Mouse (Mus musculus) layer of hippocampus, adult 2 months (tissue): Measurements from ENCODE around the gene Hc. TPM values are rescaled to one million over a fixed set of nuclear protein-coding genes. Genes with fewer than 3 reads are reported as not detected.

Experiments used
- DNase-seq, 2 experiments: peaks; one replicate each; pipeline ENCODE4 v3.0.0; 2022; ENCODE audit warnings: low spot score in 2 of 2
- H3K27ac ChIP-seq: fragments of 200-600 bp; 2 replicates; pipeline ENCODE4 v1.8.1; 2022
- H3K4me3 ChIP-seq: fragments of 200-600 bp; 2 replicates; pipeline ENCODE4 v1.8.1; 2022; ENCODE audit warnings: mild to moderate bottlenecking
- CTCF ChIP-seq: fragments of 200-600 bp; conservative IDR thresholded peaks from 2 replicates; pipeline ENCODE4 v1.8.1; 2022; ENCODE audit warnings: antibody characterized with exemption, mild to moderate bottlenecking, moderate library complexity
- total RNA-seq, 2 experiments: library from RNA; stranded (reverse); gene quantifications; 2 replicates each; pipeline ENCODE4 v1.2.3; 2021

The Hc gene
- total RNA-seq, 2 experiments from 2014 or later, result not detected

GRCm38 (mm10) chr2:35072547-35072946 lies 11.3 kb upstream of the Hc start:
- Histone ChIP-seq H3K27ac (no peak overlapping the region), H3K4me3 (no peak overlapping the region)
- no peak for DNase-seq
- no peak for TF ChIP-seq CTCF

DNA sequence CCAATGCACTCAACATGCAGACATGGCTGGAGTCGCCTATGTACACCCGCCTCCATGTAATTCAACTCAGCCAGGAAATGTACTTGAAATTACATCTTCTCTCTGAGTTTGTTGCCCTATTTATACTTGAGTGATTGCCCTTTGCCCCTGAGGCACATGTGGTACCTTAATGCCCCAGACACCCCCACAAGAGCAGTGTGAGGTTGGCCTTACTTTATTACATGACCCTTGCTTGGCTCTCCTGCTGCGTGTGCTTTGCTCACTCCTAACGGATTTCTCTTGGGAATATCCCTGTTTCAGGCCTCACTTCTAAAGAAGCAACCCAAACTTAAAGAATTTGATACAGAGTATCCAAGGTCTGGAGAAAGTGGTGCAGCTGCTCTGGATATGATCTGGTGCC lies 9.0 kb upstream of the Hc start:
- no peak overlapping the region for H3K4me3 ChIP-seq
- DNase-seq, result no peak
- no peak for TF ChIP-seq CTCF
- no peak overlapping the region for H3K27ac ChIP-seq

DNA sequence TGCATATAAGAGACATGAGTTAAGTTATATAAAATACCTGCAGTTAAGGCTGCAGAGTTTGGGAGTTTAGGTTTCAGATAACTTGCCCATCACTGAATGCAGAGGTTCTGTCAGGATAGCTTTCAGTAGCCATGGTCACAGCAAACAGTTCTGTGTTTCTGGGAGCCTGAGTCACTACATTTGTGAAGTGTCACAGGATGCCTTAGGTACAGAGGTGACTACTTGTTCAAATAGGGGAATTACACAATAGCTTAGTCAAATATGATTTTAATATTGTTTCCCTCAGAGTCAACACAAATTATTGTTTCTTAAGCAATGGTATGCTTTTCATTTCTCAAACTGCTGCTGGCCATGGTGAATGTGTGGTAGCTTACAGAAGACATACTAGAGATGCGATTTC lies 7.9 kb upstream of the Hc start:
- no peak for TF ChIP-seq CTCF
- no peak for DNase-seq
- Histone ChIP-seq H3K27ac (no peak overlapping the region), H3K4me3 (no peak overlapping the region)

GRCm38 (mm10) chr2:35067117-35067516 lies 5.9 kb upstream of the Hc start:
- no peak for TF ChIP-seq CTCF
- Histone ChIP-seq H3K27ac (no peak overlapping the region), H3K4me3 (no peak overlapping the region)
- no peak for DNase-seq

GRCm38 (mm10) chr2:35066525-35067082 lies 5.4 kb upstream of the Hc start:
- TF ChIP-seq CTCF, result no peak
- no peak overlapping the region for H3K27ac ChIP-seq
- H3K4me3 ChIP-seq, result no peak overlapping the region
- DNase-seq, result no peak

DNA sequence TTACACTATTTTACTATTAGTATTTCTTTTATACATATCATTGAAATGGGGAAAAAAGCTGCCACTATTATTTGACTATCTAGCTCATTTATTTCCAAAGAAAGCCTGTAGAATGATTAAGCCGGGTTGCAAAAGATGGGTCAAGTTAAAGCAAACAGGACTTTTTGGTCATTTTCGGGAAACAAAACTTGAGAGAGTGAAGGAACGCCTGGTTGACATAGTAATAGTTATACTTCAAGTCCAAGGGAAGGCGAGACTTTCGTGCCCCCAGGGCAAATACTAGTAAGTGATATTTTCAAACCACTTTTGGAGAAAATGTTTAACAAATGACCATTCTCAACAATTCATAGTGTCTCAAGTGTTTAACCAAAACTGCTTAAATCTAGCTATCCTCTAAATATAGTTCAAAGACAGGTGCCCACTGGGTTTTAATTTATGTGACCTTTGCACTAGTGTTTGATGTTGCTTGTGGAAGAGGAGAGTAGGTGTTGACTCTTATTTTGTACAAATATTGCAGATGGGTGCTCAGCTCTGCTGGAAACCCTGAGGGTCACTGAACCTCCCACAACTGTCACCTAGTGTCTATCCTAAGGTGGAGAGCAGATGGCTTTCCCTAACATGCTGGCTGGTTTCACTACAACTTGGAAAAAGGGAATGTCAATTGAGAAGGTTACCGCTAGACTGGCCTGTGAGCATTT lies 2.2 kb upstream of the Hc start:
- H3K4me3 ChIP-seq, result no peak overlapping the region
- DNase-seq, result no peak
- TF ChIP-seq CTCF, result no peak
- no peak overlapping the region for H3K27ac ChIP-seq

GRCm38 (mm10) chr2:35060897-35061296 lies 341 bp downstream of the Hc start:
- H3K4me3 ChIP-seq, result no peak overlapping the region
- H3K27ac ChIP-seq, result no peak overlapping the region
- no peak for DNase-seq
- no peak for TF ChIP-seq CTCF

GRCm38 (mm10) chr2:35060256-35060655 lies 982 bp downstream of the Hc start:
- Histone ChIP-seq H3K27ac (no peak overlapping the region), H3K4me3 (no peak overlapping the region)
- no peak for DNase-seq
- TF ChIP-seq CTCF, result no peak

DNA sequence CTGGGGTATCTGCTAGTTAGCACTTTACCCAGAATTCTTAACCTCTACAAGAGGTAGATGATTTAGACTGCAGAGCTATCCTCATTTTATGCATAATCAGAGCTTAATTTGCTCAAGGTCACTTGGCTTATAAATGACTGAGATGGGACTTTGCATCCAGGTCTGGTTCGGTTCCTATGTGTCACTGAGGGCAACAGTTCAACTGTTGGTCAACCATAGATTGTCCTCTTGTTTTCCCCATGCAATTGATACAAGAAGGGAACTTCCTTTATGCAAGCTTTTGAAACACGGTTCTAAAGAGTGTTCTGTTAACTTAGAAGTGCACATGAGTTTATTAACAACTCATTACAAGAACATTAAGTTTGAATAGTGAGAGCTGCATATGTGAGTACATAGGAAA lies 2.9 kb downstream of the Hc start:
- DNase-seq, result no peak
- Histone ChIP-seq H3K27ac (no peak overlapping the region), H3K4me3 (no peak overlapping the region)
- no peak for TF ChIP-seq CTCF

- no peak overlapping the region for H3K27ac ChIP-seq
- no peak overlapping the region for H3K4me3 ChIP-seq
- TF ChIP-seq CTCF, result no peak
- no peak for DNase-seq
Measured at GRCm38 (mm10) chr2:35057243-35057642, 4.0 kb downstream of the Hc start.

- TF ChIP-seq CTCF, result peak; percentile 74
- no peak for DNase-seq
- Histone ChIP-seq H3K4me3 (no peak overlapping the region), H3K27ac (no peak overlapping the region)
Measured at GRCm38 (mm10) chr2:35048851-35049250, 12.4 kb downstream of the Hc start.

DNA sequence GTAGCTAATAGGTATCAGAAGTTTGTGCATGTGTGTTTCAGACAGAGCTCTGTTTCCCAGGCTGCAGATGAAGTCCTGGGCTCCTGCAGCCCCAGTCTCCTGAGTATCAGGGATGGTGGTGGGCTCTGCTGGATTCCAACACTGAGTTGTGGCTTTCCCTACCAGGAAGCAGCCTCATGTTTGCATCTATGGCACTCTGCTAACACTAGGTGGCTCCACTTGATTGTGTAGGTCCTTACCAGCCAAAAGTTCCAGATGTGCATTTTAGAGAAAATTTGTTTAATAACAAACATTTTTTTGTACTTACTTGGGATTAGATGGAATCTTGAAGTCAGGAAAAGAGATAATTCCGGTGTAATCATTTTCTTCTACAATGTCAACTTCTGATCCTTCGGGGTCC lies 16.3 kb downstream of the Hc start:
- TF ChIP-seq CTCF, result peak; percentile 82
- no peak overlapping the region for H3K4me3 ChIP-seq
- no peak for DNase-seq
- H3K27ac ChIP-seq, result no peak overlapping the region

DNA sequence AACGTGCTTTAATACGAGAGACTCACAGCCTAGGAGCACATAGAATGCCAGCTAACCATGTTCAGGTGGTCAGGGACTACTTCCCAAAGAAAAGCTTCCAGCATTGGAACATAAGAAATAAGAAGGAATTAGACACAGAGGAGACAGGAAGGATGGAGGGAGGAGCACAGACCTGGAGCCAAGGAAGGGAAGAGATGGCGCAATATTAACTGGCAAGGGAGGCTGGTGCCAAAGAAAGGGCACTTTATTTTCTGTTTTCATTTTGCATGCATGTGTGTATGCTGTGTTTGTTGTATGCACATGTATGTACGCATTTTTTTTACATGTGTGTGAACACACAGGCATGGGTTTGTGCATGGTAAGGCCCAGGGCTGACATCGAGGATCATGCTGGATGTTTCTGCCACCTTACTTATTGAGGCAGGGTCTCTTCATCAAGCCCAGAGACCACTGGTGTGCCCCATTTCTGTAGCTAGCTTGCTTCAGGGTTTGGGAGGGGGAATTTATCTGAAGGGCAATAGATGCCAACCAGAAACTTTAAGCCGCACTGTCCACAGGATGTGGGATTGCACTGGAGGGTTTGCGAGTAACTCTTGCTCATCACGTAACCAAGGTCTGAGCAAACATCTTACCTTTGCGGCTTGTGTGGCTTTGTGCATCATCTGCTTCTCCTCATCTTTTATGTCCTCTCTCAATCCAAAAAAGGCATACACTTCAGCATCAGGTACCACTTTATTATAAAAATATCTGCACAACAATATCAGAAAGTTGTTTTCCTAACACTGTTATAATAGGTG lies 22.5 kb downstream of the Hc start:
- no peak for TF ChIP-seq CTCF
- DNase-seq, result no peak
- H3K27ac ChIP-seq, result no peak overlapping the region
- H3K4me3 ChIP-seq, result no peak overlapping the region
